Mouse (Mus musculus): ENCODE measurements around the gene Il24. TPM values are rescaled to one million over a fixed set of nuclear protein-coding genes. Genes with fewer than 3 reads are reported as not detected.

Il24 gene
- total and polyA plus RNA-seq, 2 experiments from 2014 or later, result not detected

- no peak within 1 kb of the TSS for H3K4me2 ChIP-seq (ENCODE audit: low read depth, low read length)
- H3K4me3 ChIP-seq (ENCODE audit: low read depth, low read length), result no peak within 1 kb of the TSS
- 77% methylated on average over 7 of the region's 7 CpGs for WGBS
- no peaks in the 10 kb centered on the region for H3K36me3 ChIP-seq (replicated peaks; ENCODE audit: control insufficient read depth, insufficient read depth, low read length)
- no peaks in the 10 kb centered on the region for H3K9me3 ChIP-seq (replicated peaks; ENCODE audit: control insufficient read depth, low read length)
- no peaks in the 10 kb centered on the region for H3K27me3 ChIP-seq (ENCODE audit: control insufficient read depth, insufficient read depth, low read length)
- no peak within 1 kb of the TSS for H3K9ac ChIP-seq (replicated peaks; ENCODE audit: low read depth, low read length)
- ATAC-seq (ENCODE audit: insufficient read depth, low read depth) (no peak), DNase-seq (ENCODE audit: low spot score) (no peak)
- TF ChIP-seq CTCF (IDR thresholded peaks at IDR 0.05; ENCODE audit: low read depth) (no peak), EP300 (IDR thresholded peaks at IDR 0.05; ENCODE audit: low read depth) (no peak)
- no peaks in the 10 kb centered on the region for H3K4me1 ChIP-seq (ENCODE audit: control insufficient read depth, insufficient read depth)
- H3K27ac ChIP-seq (ENCODE audit: low read depth), result no peak within 1 kb of the TSS
Measured at GRCm38 (mm10) chr1:130865541-130866221, 21.6 kb downstream of the Il24 start, which contains the start of gene Fcmr. Gene Fcmr (plus strand): TSS chr1:130865669.

GRCm38 (mm10) chr1:130864741-130865140 is 22.5 kb downstream of the Il24 start:
- H3K36me3 ChIP-seq (replicated peaks; ENCODE audit: control insufficient read depth, insufficient read depth, low read length), result no peaks in the 10 kb centered on the region
- no peak overlapping the region for H3K27ac ChIP-seq (ENCODE audit: low read depth)
- H3K4me3 ChIP-seq (ENCODE audit: low read depth, low read length), result no peak overlapping the region
- no peaks in the 10 kb centered on the region for H3K27me3 ChIP-seq (ENCODE audit: control insufficient read depth, insufficient read depth, low read length)
- H3K9me3 ChIP-seq (replicated peaks; ENCODE audit: control insufficient read depth, low read length), result no peaks in the 10 kb centered on the region
- H3K4me1 ChIP-seq (ENCODE audit: control insufficient read depth, insufficient read depth), result no peaks in the 10 kb centered on the region
- DNase-seq (ENCODE audit: low spot score) (no peak), ATAC-seq (ENCODE audit: insufficient read depth, low read depth) (no peak)
- WGBS, result 82% methylated on average over 5 of the region's 5 CpGs
- no peak overlapping the region for H3K9ac ChIP-seq (replicated peaks; ENCODE audit: low read depth, low read length)
- H3K4me2 ChIP-seq (ENCODE audit: low read depth, low read length), result no peak overlapping the region
- TF ChIP-seq EP300 (IDR thresholded peaks at IDR 0.05; ENCODE audit: low read depth), result no peak
- TF ChIP-seq CTCF (IDR thresholded peaks at IDR 0.05; ENCODE audit: low read depth), result no peak

GRCm38 (mm10) chr1:130864238-130864637 is 23.0 kb downstream of the Il24 start:
- no peak for ATAC-seq (ENCODE audit: insufficient read depth, low read depth)
- no peaks in the 10 kb centered on the region for H3K36me3 ChIP-seq (replicated peaks; ENCODE audit: control insufficient read depth, insufficient read depth, low read length)
- WGBS, result 62% methylated on average over 4 of the region's 4 CpGs

GRCm38 (mm10) chr1:130857456-130857855 is 29.8 kb downstream of the Il24 start:
- Histone ChIP-seq H3K27ac (ENCODE audit: low read depth) (no peak overlapping the region), H3K4me3 (ENCODE audit: low read depth, low read length) (no peak overlapping the region), H3K9me3 (replicated peaks; ENCODE audit: control insufficient read depth, low read length) (no peaks in the 10 kb centered on the region), H3K4me1 (ENCODE audit: control insufficient read depth, insufficient read depth) (no peaks in the 10 kb centered on the region), H3K27me3 (ENCODE audit: control insufficient read depth, insufficient read depth, low read length) (no peaks in the 10 kb centered on the region), H3K4me2 (ENCODE audit: low read depth, low read length) (no peak overlapping the region), H3K9ac (replicated peaks; ENCODE audit: low read depth, low read length) (no peak overlapping the region), H3K36me3 (replicated peaks; ENCODE audit: control insufficient read depth, insufficient read depth, low read length) (no peaks in the 10 kb centered on the region)
- DNase-seq (ENCODE audit: low spot score) (no peak), ATAC-seq (ENCODE audit: insufficient read depth, low read depth) (no peak)
- no peak for TF ChIP-seq CTCF (IDR thresholded peaks at IDR 0.05; ENCODE audit: low read depth)
- no peak for TF ChIP-seq EP300 (IDR thresholded peaks at IDR 0.05; ENCODE audit: low read depth)
- WGBS, result 79% methylated on average over 4 of the region's 4 CpGs

More at GRCm38 (mm10) chr1:130864238-130864637, 23.0 kb downstream of the Il24 start:
- Histone ChIP-seq H3K27me3 (ENCODE audit: control insufficient read depth, insufficient read depth, low read length) (no peaks in the 10 kb centered on the region), H3K27ac (ENCODE audit: low read depth) (no peak overlapping the region), H3K9me3 (replicated peaks; ENCODE audit: control insufficient read depth, low read length) (no peaks in the 10 kb centered on the region), H3K4me2 (ENCODE audit: low read depth, low read length) (no peak overlapping the region), H3K9ac (replicated peaks; ENCODE audit: low read depth, low read length) (no peak overlapping the region), H3K4me3 (ENCODE audit: low read depth, low read length) (no peak overlapping the region), H3K4me1 (ENCODE audit: control insufficient read depth, insufficient read depth) (no peaks in the 10 kb centered on the region)
- TF ChIP-seq EP300 (IDR thresholded peaks at IDR 0.05; ENCODE audit: low read depth), result no peak
- TF ChIP-seq CTCF (IDR thresholded peaks at IDR 0.05; ENCODE audit: low read depth), result no peak
- DNase-seq (ENCODE audit: low spot score), result no peak

GRCm38 (mm10) chr1:130855723-130856122 is 31.5 kb downstream of the Il24 start:
- Histone ChIP-seq H3K4me2 (ENCODE audit: low read depth, low read length) (no peak overlapping the region), H3K4me3 (ENCODE audit: low read depth, low read length) (no peak overlapping the region), H3K36me3 (replicated peaks; ENCODE audit: control insufficient read depth, insufficient read depth, low read length) (no peaks in the 10 kb centered on the region), H3K4me1 (ENCODE audit: control insufficient read depth, insufficient read depth) (no peaks in the 10 kb centered on the region), H3K27ac (ENCODE audit: low read depth) (no peak overlapping the region), H3K9ac (replicated peaks; ENCODE audit: low read depth, low read length) (no peak overlapping the region), H3K9me3 (replicated peaks; ENCODE audit: control insufficient read depth, low read length) (no peaks in the 10 kb centered on the region), H3K27me3 (ENCODE audit: control insufficient read depth, insufficient read depth, low read length) (no peaks in the 10 kb centered on the region)
- ATAC-seq (ENCODE audit: insufficient read depth, low read depth) (no peak), DNase-seq (ENCODE audit: low spot score) (no peak)
- WGBS, result 77% methylated on average over 2 of the region's 2 CpGs
- TF ChIP-seq EP300 (IDR thresholded peaks at IDR 0.05; ENCODE audit: low read depth), result no peak
- TF ChIP-seq CTCF (IDR thresholded peaks at IDR 0.05; ENCODE audit: low read depth), result no peak

- DNase-seq (ENCODE audit: low spot score) (no peak), ATAC-seq (ENCODE audit: insufficient read depth, low read depth) (no peak)
- H3K9me3 ChIP-seq (replicated peaks; ENCODE audit: control insufficient read depth, low read length), result no peaks in the 10 kb centered on the region
- H3K4me1 ChIP-seq (ENCODE audit: control insufficient read depth, insufficient read depth), result no peaks in the 10 kb centered on the region
- no peak overlapping the region for H3K4me3 ChIP-seq (ENCODE audit: low read depth, low read length)
- no peaks in the 10 kb centered on the region for H3K27me3 ChIP-seq (ENCODE audit: control insufficient read depth, insufficient read depth, low read length)
- no peak overlapping the region for H3K27ac ChIP-seq (ENCODE audit: low read depth)
- TF ChIP-seq CTCF (IDR thresholded peaks at IDR 0.05; ENCODE audit: low read depth) (no peak), EP300 (IDR thresholded peaks at IDR 0.05; ENCODE audit: low read depth) (no peak)
- 73% methylated on average over 9 of the region's 9 CpGs for WGBS
- H3K4me2 ChIP-seq (ENCODE audit: low read depth, low read length), result no peak overlapping the region
- no peaks in the 10 kb centered on the region for H3K36me3 ChIP-seq (replicated peaks; ENCODE audit: control insufficient read depth, insufficient read depth, low read length)
- H3K9ac ChIP-seq (replicated peaks; ENCODE audit: low read depth, low read length), result no peak overlapping the region
Measured at GRCm38 (mm10) chr1:130854819-130855218, 32.4 kb downstream of the Il24 start.

Measured in heart, postnatal 0 days (tissue).